Mouse (Mus musculus) cerebellum, adult 2 months (tissue): Measurements from ENCODE around the gene Anapc13. TPM values are rescaled to one million over a fixed set of nuclear protein-coding genes. Genes with fewer than 3 reads are reported as not detected.

Experiments used
- DNase-seq, 2 experiments: peaks; one replicate each; pipeline ENCODE4 v3.0.0; 2021
- H3K27ac ChIP-seq: fragments of 200-500 bp; 2 replicates; pipeline ENCODE4 v1.5.1; 2012; ENCODE audit warnings: low read length, control low read depth, inconsistent platforms; ENCODE audit not compliant: insufficient read depth
- H3K27me3 ChIP-seq: fragments of 200-500 bp; 2 replicates; pipeline ENCODE4 v1.6.1; 2012; ENCODE audit warnings: inconsistent platforms, mild to moderate bottlenecking, low read length, moderate library complexity; ENCODE audit not compliant: control insufficient read depth, insufficient read depth
- H3K4me1 ChIP-seq: fragments of 200-500 bp; 2 replicates; pipeline ENCODE4 v1.6.1; 2011; ENCODE audit warnings: low read length; ENCODE audit not compliant: control insufficient read depth, insufficient read depth
- H3K4me3 ChIP-seq: fragments of 200-500 bp; replicated peaks from 2 replicates; pipeline ENCODE3; 2011; ENCODE audit warnings: mild to moderate bottlenecking, low read depth, low read length, control low read depth; ENCODE audit not compliant: insufficient read depth
- CTCF ChIP-seq: fragments of 200-500 bp; IDR thresholded peaks from 2 replicates; pipeline ENCODE4 v1.5.1; 2011; ENCODE audit warnings: low read depth, mild to moderate bottlenecking, control low read depth, low read length, moderate library complexity, borderline replicate concordance; ENCODE audit not compliant: insufficient read depth
- POLR2A ChIP-seq: fragments of 200-500 bp; IDR thresholded peaks from 2 replicates; pipeline ENCODE4 v1.6.1; 2011; ENCODE audit warnings: low read length, control low read depth, borderline replicate concordance; ENCODE audit not compliant: insufficient read depth
- WGBS: fragments of 180-500 bp; shearing (Covaris S2); methylation state at CpG from one replicate; pipeline ENCODE4 v1.1.7; 2018; 5-methylcytosine and 5-hydroxymethylcytosine counted together
- polyA plus RNA-seq: library from polyadenylated mRNA; depleted of rRNA; stranded (reverse); fragments of >200 nt; gene quantifications from 2 replicates; pipeline ENCODE4 v1.2.3, GENCODE M21; 2012

Anapc13 gene
- polyA plus RNA-seq, 1 experiment: 194 TPM

DNA sequence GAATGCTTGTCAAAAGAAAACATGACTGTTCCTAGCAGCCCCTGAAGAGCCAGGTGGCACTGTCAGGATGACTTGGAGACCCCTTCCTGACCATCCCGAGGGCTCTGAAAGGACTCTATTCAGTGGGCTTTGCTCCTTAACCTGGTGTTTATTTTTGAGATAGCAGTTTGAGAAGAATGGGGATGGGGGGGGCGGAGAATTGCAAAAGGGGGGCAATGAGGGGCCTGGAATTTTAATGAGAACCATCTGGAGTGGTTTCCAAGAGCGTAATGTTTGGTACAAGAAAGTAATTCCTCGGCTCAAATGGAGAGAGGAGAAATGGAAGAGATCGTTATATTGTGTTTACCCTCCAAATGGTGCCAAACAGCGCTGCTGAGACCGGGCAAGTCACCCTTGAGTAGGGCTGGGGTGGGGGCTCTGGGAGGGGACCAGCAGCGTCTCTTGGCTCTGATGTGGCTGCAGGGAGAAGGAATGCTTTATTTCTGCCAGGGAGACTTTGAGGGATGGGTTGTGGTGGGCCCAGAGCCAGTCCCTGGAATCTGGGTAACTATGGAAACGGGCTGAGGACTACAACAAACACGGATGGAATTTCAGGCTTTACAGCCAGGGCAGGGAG lies 17.5 kb downstream of the Anapc13 start:
- H3K4me1 ChIP-seq: no peaks in the 10 kb centered on the region
- no peaks in the 10 kb centered on the region; the same call in 1 of the 2 replicates for H3K27me3 ChIP-seq
- no peak overlapping the region; the same call in 1 of the 2 replicates for H3K27ac ChIP-seq
- DNase-seq: peak in 1 of 2 experiments; percentile 23
- no peak for TF ChIP-seq CTCF
- TF ChIP-seq POLR2A: no peak
- whole genome bisulfite sequencing: 16% methylated on average over 10 of the region's 10 CpGs
- no peak overlapping the region for H3K4me3 ChIP-seq

DNA sequence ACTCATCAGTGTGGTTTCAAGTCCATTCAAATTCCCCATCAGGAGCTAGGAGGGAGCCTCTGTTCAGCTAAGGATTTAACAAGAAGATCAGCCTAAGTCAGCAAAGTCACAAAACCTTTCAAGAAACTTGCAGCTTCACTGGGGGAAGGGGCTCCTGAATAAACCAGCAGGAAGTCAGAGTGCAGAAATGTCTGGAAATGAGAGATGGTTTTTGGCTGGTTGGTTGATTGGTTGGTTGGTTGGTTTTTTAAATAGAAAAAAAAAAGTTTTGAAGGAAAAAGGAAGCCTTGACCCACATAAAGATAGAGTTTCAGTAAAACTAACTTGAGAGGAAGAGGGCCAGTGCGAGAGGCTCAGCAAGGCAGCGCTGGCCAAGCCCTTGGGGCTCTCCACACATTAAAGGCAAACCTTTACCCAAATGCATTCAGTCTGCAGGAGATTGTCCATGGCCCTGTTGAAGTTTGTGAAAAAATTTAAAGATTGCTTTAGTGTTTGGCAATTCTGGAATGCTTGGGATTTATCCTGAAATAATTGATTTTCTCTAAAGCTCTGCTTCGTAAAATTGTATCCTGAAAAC lies 19.1 kb downstream of the Anapc13 start:
- WGBS: 92% methylated on average over 3 of the region's 3 CpGs
- no peak overlapping the region for H3K4me3 ChIP-seq
- TF ChIP-seq CTCF: no peak
- no peak for TF ChIP-seq POLR2A
- no peak for DNase-seq
- no peak overlapping the region for H3K27ac ChIP-seq
- H3K27me3 ChIP-seq: no peaks in the 10 kb centered on the region; the same call in 1 of the 2 replicates
- no peaks in the 10 kb centered on the region; the same call in 1 of the 2 replicates for H3K4me1 ChIP-seq

- H3K4me1 ChIP-seq: peaks cover 5% of the 10 kb centered on the region
These were observed 20.9 kb downstream of the Anapc13 start for GRCm38 (mm10) chr9:102647010-102647409.

DNA sequence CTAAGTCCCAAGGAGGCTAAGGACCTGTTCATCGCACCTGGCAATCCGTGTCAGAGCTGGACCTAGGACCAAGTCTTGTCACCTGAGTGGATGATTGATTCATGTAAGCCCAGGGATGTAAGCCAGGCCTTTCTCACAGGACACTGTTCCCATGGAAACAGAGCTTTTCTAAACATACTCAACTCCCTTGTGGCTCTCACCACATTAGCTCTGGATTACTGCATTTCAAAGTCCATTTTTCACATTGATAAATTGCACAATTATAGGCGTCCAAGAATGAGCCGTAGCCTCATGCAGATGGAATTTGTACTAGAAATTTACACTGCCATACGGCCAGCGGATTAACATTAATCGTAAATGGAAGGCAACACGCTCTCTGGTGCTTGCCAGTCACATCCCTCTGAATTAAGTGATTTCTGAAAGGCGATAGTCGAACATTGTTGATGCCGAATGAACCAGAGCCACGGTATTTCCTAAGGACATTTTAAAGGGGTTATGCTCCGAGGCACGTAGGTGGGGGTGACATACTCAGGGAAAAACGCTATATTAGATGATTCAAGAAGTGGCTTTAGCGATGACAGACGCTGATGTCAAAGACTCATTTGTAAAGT lies 23.9 kb downstream of the Anapc13 start:
- Histone ChIP-seq H3K4me1 (peaks cover 5% of the 10 kb centered on the region), H3K4me3 (no peak overlapping the region), H3K27me3 (no peaks in the 10 kb centered on the region), H3K27ac (no peak overlapping the region)
- no peak for DNase-seq
- 46% methylated on average over 17 of the region's 17 CpGs for WGBS
- TF ChIP-seq CTCF (no peak), POLR2A (no peak)

More at GRCm38 (mm10) chr9:102647010-102647409, 20.9 kb downstream of the Anapc13 start:
- Histone ChIP-seq H3K27ac (no peak overlapping the region), H3K27me3 (no peaks in the 10 kb centered on the region; the same call in 1 of the 2 replicates), H3K4me3 (no peak overlapping the region)
- TF ChIP-seq CTCF: no peak
- TF ChIP-seq POLR2A: no peak
- WGBS: 89% methylated on average over 6 of the region's 6 CpGs
- DNase-seq: no peak

DNA sequence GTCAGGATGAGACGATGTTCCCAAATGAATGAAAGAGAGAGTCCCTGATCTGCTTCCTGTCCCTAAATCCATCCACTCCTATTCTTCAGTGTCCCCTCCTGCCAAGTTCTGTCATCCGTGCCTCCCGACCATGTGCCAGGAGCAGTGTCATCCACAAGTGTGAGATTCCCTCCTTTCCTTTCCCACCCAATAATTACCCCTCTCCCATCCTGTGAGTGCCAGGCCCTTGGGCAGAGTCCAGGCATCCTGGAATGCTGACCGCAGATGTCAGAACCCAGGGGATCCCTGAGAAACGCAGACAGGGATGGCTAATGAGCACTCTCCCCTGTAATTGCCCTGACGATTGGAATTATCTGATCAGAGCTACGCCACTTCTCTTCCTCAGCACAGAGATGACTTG lies 24.5 kb downstream of the Anapc13 start:
- 19% methylated on average over 7 of the region's 7 CpGs for WGBS
- H3K27ac ChIP-seq: no peak overlapping the region

GRCm38 (mm10) chr9:102651199-102651720 lies 25.2 kb downstream of the Anapc13 start:
- no peak overlapping the region for H3K4me3 ChIP-seq
- no peak overlapping the region for H3K27ac ChIP-seq
- 55% methylated on average over 6 of the region's 6 CpGs for WGBS
- no peaks in the 10 kb centered on the region for H3K27me3 ChIP-seq
- DNase-seq: no peak
- TF ChIP-seq POLR2A (no peak), CTCF (no peak)
- H3K4me1 ChIP-seq: peaks cover 5% of the 10 kb centered on the region

More for the DNA sequence above, 24.5 kb downstream of the Anapc13 start:
- no peak overlapping the region for H3K4me3 ChIP-seq
- H3K4me1 ChIP-seq: peaks cover 5% of the 10 kb centered on the region
- no peaks in the 10 kb centered on the region for H3K27me3 ChIP-seq
- no peak for DNase-seq
- no peak for TF ChIP-seq CTCF
- TF ChIP-seq POLR2A: no peak

- Histone ChIP-seq H3K4me3 (no peak overlapping the region), H3K27ac (no peak overlapping the region), H3K4me1 (no peaks in the 10 kb centered on the region), H3K27me3 (no peaks in the 10 kb centered on the region; the same call in 1 of the 2 replicates)
- TF ChIP-seq POLR2A (no peak), CTCF (no peak)
- 90% methylated on average over 8 of the region's 8 CpGs for WGBS
- DNase-seq: no peak
These were observed 30.4 kb downstream of the Anapc13 start for GRCm38 (mm10) chr9:102656355-102657095.
